Mouse (Mus musculus) midbrain, postnatal 0 days (tissue): ENCODE results near the gene Epb41l2. TPM values are rescaled to one million over a fixed set of nuclear protein-coding genes. Genes with fewer than 3 reads are reported as not detected.

Experiments used
- ATAC-seq: fragments of 200-750 bp; cut with Nextera tagmentation; 2 replicates; pipeline ENCODE4 v1.8.0; 2017; ENCODE audit warnings: moderate number of reproducible peaks, mild to moderate bottlenecking, moderate TSS enrichment, moderate library complexity; ENCODE audit not compliant: low FRiP score
- DNase-seq: peaks from one replicate; pipeline ENCODE4 v3.0.0-alpha.2; 2015; ENCODE audit warnings: low spot score
- H3K27ac ChIP-seq: fragments of 300-500 bp; sonication (generic); 2 replicates; pipeline ENCODE4 v1.5.1; 2014; ENCODE audit warnings: low read depth, mild to moderate bottlenecking, low read length, mixed read lengths
- H3K27me3 ChIP-seq: fragments of 300-500 bp; sonication (generic); 2 replicates; pipeline ENCODE4 v1.6.1; 2014; ENCODE audit warnings: low read length, control low read depth, mixed read lengths; ENCODE audit not compliant: insufficient read depth
- H3K36me3 ChIP-seq: fragments of 300-500 bp; sonication (generic); 2 replicates; pipeline ENCODE4 v1.6.1; 2014; ENCODE audit warnings: low read length, control low read depth, mixed read lengths; ENCODE audit not compliant: insufficient read depth
- H3K4me1 ChIP-seq: fragments of 300-500 bp; sonication (generic); 2 replicates; pipeline ENCODE4 v1.6.1; 2014; ENCODE audit warnings: mild to moderate bottlenecking, control low read depth, antibody characterized with exemption, low read length, mixed read lengths; ENCODE audit not compliant: insufficient read depth
- H3K4me2 ChIP-seq: fragments of 300-500 bp; sonication (generic); 2 replicates; pipeline ENCODE4 v1.6.1; 2014; ENCODE audit warnings: low read depth, mild to moderate bottlenecking, low read length, mixed read lengths; ENCODE audit not compliant: poor library complexity, severe bottlenecking
- H3K4me3 ChIP-seq: fragments of 300-500 bp; sonication (generic); 2 replicates; pipeline ENCODE4 v1.5.1; 2014; ENCODE audit warnings: low read depth, mild to moderate bottlenecking, low read length, moderate library complexity
- H3K9ac ChIP-seq: fragments of 300-500 bp; sonication (generic); replicated peaks from 2 replicates; pipeline ENCODE4 v1.6.1; 2014; ENCODE audit warnings: mild to moderate bottlenecking, low read length, moderate library complexity, mixed read lengths; ENCODE audit not compliant: poor library complexity, severe bottlenecking
- H3K9me3 ChIP-seq: fragments of 300-500 bp; sonication (generic); 2 replicates; pipeline ENCODE4 v1.6.1; 2016; ENCODE audit warnings: low read length, control low read depth
- CTCF ChIP-seq: IDR thresholded peaks from 2 replicates; pipeline ENCODE4 v1.5.1; 2016; ENCODE audit warnings: antibody characterized with exemption, mild to moderate bottlenecking
- WGBS: fragments of 180-500 bp; shearing (Covaris S2); extraction: QIAGEN DNeasy Blood & Tissue Kit; methylation state at CpG from one replicate; pipeline ENCODE4 v1.1.7; 2014; 5-methylcytosine and 5-hydroxymethylcytosine counted together
- polyA plus RNA-seq: library from polyadenylated mRNA; unstranded; fragments of >200 nt; fragmentation: Nextera tagmentation; extraction: Ambion mirVana; gene quantifications from 2 replicates; pipeline ENCODE4 v1.2.1, GENCODE M21; 2015
- total RNA-seq: library from RNA; depleted of rRNA; stranded (reverse); fragments of >200 nt; gene quantifications from 2 replicates; pipeline ENCODE4 v1.2.3, GENCODE M21; 2014

Gene Epb41l2
- total and polyA plus RNA-seq, 2 experiments from 2014 or later = 21.8 to 51.7 TPM

DNA sequence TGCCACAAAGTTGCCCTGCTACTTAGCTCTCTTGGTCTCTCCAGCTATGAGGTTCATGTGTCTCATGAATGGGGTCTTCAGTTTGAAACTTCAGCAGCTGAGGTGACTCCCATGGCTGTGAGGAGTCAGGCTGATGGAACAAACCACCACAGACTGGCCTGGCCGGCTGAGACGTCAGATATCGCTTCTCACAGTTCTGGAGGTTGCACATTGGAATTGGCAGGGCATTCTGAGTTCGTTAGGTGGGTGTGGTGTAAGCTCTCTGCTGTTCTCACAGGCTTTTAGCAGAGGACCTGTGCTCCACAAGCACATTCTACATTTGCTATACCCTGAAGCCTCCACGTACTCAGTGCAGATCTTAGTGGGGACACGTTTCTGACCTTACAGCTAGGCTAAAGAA, 71.3 kb downstream of the Epb41l2 start:
- no peak for DNase-seq

DNA sequence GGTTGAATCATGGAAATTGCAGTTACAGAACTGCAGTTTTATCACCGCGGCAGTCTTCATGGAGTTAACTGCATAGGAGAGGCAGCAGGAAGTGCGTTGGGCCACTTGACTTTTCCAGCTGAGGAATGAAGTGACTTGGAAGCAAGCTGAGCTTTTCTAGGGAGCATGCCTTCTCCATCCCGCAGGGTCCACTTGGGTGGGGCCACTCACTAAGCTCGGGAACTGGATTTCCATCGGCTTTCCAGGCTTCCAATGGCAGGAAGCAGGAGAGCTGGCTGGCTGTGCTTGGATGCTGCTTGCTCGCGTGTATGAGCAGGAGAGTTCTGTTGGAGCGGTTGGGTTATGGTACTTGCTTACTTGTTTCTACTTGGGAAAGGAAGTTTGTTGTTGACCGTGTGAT, 72.8 kb downstream of the Epb41l2 start:
- WGBS = 70% methylated on average over 10 of the region's 10 CpGs
- no peak for TF ChIP-seq CTCF
- H3K4me3 ChIP-seq = no peak overlapping the region
- H3K27me3 ChIP-seq = no peaks in the 10 kb centered on the region
- H3K9me3 ChIP-seq = no peaks in the 10 kb centered on the region
- no peak overlapping the region for H3K27ac ChIP-seq
- H3K36me3 ChIP-seq = no peaks in the 10 kb centered on the region
- no peak for ATAC-seq
- DNase-seq = no peak
- H3K4me1 ChIP-seq = no peaks in the 10 kb centered on the region
- no peak overlapping the region for H3K4me2 ChIP-seq
- no peak overlapping the region for H3K9ac ChIP-seq

More for the DNA sequence above, 71.3 kb downstream of the Epb41l2 start:
- Histone ChIP-seq H3K4me2 (no peak overlapping the region), H3K9ac (no peak overlapping the region), H3K4me3 (no peak overlapping the region), H3K36me3 (no peaks in the 10 kb centered on the region), H3K9me3 (no peaks in the 10 kb centered on the region), H3K27me3 (no peaks in the 10 kb centered on the region), H3K27ac (no peak overlapping the region), H3K4me1 (no peaks in the 10 kb centered on the region)
- no peak for ATAC-seq
- no peak for TF ChIP-seq CTCF
- WGBS = 66% methylated on average over 6 of the region's 6 CpGs

DNA sequence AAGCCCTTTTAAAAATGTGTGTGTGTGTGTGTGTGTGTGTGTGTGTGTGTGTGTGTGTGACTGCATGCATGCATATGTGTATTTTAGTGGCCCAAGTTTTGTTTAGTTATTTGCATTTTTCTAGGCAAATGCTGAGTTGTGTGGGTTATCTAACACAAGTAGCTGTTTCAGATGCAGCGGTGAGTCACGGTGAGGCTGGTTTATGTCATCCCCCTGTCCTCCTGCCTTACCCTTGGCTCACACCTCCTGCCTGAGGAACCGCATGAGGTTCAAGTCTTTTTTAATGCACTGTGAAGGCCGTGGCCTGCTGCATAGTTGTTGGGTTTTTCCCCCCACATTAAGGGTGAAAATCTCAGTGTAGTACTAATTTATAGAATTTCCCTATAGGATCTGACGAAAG, 73.3 kb downstream of the Epb41l2 start:
- no peak overlapping the region for H3K9ac ChIP-seq
- DNase-seq = no peak
- no peak for TF ChIP-seq CTCF
- no peak overlapping the region for H3K4me2 ChIP-seq
- H3K27me3 ChIP-seq = no peaks in the 10 kb centered on the region
- H3K27ac ChIP-seq = no peak overlapping the region
- H3K4me3 ChIP-seq = no peak overlapping the region
- ATAC-seq = no peak
- no peaks in the 10 kb centered on the region for H3K4me1 ChIP-seq
- H3K36me3 ChIP-seq = no peaks in the 10 kb centered on the region
- no peaks in the 10 kb centered on the region for H3K9me3 ChIP-seq
- 57% methylated on average over 5 of the region's 5 CpGs for WGBS

DNA sequence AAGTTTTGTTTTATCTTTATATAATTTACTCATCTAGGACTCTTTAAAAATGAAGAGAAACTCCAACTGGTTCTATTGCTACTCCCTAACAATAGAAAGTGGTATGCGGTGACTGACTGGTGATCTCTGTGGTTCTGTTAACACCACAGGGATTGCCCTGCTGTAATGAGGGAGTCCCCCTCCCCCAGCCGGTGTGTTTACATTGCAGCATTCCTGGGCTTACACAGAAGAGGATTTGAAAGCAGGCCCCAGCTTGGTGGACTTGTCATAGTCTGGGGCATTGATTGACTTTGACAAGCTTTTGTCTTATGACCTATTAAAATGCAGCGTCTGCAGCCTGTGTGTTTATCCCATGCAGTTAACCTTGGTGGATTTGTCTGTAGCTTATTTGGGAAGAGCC, 73.9 kb downstream of the Epb41l2 start:
- Histone ChIP-seq H3K36me3 (no peaks in the 10 kb centered on the region), H3K9ac (no peak overlapping the region), H3K9me3 (no peaks in the 10 kb centered on the region), H3K4me2 (no peak overlapping the region), H3K4me1 (no peaks in the 10 kb centered on the region), H3K27me3 (no peaks in the 10 kb centered on the region), H3K4me3 (no peak overlapping the region), H3K27ac (no peak overlapping the region)
- TF ChIP-seq CTCF = no peak
- 10% methylated on average over 3 of the region's 3 CpGs for WGBS
- DNase-seq (no peak), ATAC-seq (no peak)

DNA sequence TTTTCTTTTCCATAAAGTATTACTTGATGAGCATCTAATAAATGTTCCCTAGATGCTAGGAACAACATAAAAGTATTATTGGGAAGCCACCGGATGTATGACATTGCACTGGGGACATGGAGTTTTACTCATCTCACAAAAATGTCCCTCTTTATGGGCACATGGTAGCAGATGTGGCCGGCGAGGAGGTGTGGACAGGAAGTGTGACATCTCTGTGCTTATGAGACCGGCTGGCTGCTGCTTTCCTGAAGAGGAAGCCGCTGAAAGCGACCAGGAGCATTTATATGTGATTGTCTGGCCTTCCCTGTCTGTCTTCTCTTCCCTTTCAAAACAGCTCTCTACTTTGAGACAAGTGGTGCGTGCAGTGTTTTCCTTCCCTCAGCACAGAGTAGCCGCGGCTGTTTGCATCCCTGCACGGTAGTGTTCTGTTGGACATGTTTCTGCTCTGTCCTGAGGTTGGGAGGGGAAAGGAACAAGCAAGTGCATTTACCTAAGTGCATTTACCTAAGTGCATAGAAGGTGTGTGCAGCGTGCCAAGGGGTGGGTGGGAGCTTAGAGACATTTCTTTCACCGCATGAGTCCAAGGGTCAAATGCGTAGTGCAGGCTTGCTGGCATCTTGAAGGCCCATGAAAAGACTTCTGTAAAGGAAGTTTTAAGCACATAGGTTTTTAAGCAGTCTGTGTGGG, 74.9 kb downstream of the Epb41l2 start:
- H3K27me3 ChIP-seq = no peaks in the 10 kb centered on the region
- no peak for DNase-seq
- ATAC-seq = no peak
- TF ChIP-seq CTCF = no peak
- no peak overlapping the region for H3K9ac ChIP-seq
- no peaks in the 10 kb centered on the region for H3K9me3 ChIP-seq
- H3K27ac ChIP-seq = no peak overlapping the region
- WGBS = 77% methylated on average over 13 of the region's 13 CpGs
- H3K36me3 ChIP-seq = no peaks in the 10 kb centered on the region
- H3K4me3 ChIP-seq = no peak overlapping the region
- no peaks in the 10 kb centered on the region for H3K4me1 ChIP-seq
- no peak overlapping the region for H3K4me2 ChIP-seq

DNA sequence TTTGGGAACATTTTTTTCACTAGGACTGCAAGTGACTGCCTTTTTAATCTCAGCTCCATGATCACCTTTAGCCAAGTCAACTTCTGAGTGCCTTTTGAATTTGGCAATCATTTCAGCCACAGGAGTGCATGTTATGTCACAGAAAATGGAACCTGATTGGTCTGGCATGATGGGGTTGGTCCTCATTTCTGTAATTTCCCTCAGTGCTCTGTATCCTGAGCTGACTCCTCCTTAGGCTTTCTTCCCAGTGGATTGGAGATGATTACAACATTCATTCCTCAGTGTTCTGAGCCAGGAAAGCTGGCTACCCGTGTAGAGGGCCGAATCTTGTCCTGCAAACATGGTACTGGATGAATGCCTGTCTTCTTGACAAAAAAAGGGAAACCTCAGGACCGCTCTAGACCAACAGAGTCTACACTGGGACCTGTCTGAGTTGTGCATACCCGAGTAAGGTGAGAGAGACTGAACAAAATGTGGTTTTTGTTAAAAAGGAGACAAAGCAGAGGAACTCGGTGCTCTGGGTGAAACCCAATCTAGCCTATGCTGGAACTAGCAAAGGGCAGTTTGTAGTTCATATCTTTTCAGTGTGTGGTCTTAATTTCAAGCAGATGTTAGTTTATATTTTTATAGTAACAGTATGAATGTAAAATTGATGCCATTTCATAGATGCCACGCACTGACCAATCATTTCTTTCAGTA, 77.3 kb downstream of the Epb41l2 start:
- ATAC-seq = no peak
- no peak overlapping the region for H3K4me3 ChIP-seq
- H3K27ac ChIP-seq = no peak overlapping the region
- H3K4me2 ChIP-seq = no peak overlapping the region
- no peak for TF ChIP-seq CTCF
- no peaks in the 10 kb centered on the region for H3K27me3 ChIP-seq
- H3K9ac ChIP-seq = no peak overlapping the region
- H3K4me1 ChIP-seq = no peaks in the 10 kb centered on the region
- H3K36me3 ChIP-seq = no peaks in the 10 kb centered on the region
- 82% methylated on average over 6 of the region's 6 CpGs for WGBS
- no peaks in the 10 kb centered on the region for H3K9me3 ChIP-seq
- no peak for DNase-seq
